Mouse (Mus musculus): ENCODE data around the gene Rae1. TPM values are rescaled to one million over a fixed set of nuclear protein-coding genes. Genes with fewer than 3 reads are reported as not detected.

Gene Rae1
- polyA plus RNA-seq, 1 experiment from 2014 or later, result 118 TPM

GRCm38 (mm10) chr2:173042504-173043162 is 42.7 kb downstream of the Rae1 start:
- no peaks in the 10 kb centered on the region for H3K4me1 ChIP-seq
- H3K4me3 ChIP-seq, result no peak overlapping the region
- H3K9ac ChIP-seq, result no peak overlapping the region
- no peak for ATAC-seq (replicated peaks)
- no peak overlapping the region for H3K27ac ChIP-seq
- no peak overlapping the region for H3K4me2 ChIP-seq
- no peaks in the 10 kb centered on the region for H3K27me3 ChIP-seq (replicated peaks)
- 56% methylated on average over 11 of the region's 11 CpGs for WGBS
- H3K36me3 ChIP-seq (replicated peaks), result no peaks in the 10 kb centered on the region
- no peaks in the 10 kb centered on the region for H3K9me3 ChIP-seq

DNA sequence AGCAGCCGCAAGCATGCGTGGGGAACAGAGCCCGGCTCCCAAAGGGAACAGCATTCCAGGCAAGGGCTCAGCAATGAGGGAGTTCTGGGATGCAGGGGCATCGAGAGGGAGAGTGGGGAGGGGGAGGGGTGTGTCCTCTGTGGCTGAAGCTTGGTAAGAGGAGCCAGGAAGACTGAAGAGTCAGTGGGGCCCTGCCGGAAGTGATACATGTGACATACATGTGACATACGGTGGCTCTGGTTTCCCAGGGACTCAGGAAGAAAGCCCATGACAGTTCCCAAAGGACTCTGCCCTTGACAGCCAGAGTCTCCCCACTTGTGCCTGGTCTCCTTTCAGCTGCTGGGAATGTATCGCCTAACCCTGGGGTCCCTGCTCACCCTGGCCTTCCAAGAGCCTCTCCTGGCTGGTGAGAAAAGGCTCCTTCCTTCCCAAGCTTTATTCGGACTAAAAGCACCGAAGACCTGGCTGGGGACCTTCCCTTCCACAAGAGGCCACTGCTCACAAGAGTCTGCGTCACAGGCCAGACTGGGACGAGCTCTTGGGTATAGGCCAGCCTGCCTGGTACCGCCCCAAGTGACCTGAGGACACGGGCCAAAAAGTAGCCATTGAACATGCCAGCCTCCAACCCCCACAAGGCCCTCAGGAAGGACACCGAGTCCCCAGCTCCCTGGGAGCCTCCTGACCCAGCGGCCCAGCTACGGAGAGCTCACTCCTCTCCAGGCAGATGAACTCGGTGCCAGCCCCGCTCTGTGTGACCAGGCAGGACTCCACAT is 44.5 kb downstream of the Rae1 start:
- no peak for ATAC-seq (replicated peaks)
- 80% methylated on average over 18 of the region's 18 CpGs for WGBS

DNA sequence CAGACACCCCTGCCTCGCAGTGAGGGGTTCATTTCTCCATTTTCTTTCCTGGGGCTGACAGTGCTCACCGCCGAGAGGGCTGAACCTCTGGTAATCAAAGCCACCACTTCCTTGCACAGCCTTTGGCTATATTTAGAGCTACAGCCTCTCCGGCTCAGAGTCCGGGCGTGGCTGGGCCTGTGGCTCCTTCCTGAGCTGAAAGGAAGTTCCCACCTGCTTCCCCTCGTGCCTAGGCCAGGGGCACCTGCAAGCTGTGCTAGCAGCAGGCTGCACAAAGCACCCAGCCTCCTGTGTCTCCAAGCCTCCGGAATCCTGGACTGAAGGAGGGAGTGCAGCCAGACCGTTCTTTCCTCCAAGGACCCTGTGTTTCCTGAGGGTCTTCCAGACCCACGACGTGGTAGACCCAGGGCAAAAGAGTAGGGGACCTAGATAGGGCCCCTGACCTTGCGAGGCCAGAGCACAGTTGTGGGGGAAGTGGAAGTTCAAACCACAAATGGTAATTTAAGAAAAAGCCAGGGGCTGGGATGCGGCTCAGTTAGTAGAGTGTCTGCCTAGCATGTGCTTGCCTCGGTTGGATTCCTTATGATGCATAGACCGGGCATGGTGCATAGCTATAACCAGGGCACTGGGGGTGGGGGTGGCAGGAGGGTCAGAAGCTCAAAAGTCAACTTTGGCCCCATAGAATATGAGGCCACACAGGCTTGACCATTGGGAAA is 46.8 kb downstream of the Rae1 start:
- Histone ChIP-seq H3K4me2 (no peak overlapping the region), H3K4me3 (no peak overlapping the region), H3K4me1 (no peaks in the 10 kb centered on the region), H3K27me3 (replicated peaks) (no peaks in the 10 kb centered on the region), H3K36me3 (replicated peaks) (no peaks in the 10 kb centered on the region), H3K27ac (no peak overlapping the region), H3K9me3 (no peaks in the 10 kb centered on the region), H3K9ac (no peak overlapping the region)
- no peak for ATAC-seq (replicated peaks)
- 75% methylated on average over 15 of the region's 15 CpGs for WGBS

More for the DNA sequence above, 44.5 kb downstream of the Rae1 start:
- Histone ChIP-seq H3K4me1 (no peaks in the 10 kb centered on the region), H3K27me3 (replicated peaks) (no peaks in the 10 kb centered on the region), H3K9ac (no peak overlapping the region), H3K9me3 (no peaks in the 10 kb centered on the region), H3K4me2 (no peak overlapping the region), H3K36me3 (replicated peaks) (no peaks in the 10 kb centered on the region), H3K27ac (no peak overlapping the region), H3K4me3 (no peak overlapping the region)

DNA sequence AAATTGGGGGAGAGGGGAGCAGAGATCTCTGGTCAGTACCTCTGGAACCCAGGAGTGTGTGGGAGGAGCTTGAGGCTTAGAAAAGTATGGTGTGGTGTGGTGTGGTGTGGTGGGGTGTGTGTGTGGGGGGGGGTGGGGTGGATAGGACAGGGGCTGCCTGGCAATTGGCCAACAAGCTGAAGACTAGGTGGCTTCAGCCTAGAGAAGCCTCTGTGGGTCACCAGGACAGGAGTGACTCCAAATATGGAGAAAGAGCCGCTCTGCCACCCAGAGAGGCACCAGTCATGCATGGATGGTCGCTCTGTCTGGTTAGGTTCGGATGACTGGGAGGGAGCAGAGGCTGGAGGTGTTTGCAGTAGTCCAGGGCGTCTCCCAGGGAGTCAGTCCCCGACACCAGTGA is 47.6 kb downstream of the Rae1 start:
- Histone ChIP-seq H3K36me3 (replicated peaks) (no peaks in the 10 kb centered on the region), H3K27me3 (replicated peaks) (no peaks in the 10 kb centered on the region), H3K4me3 (no peak overlapping the region), H3K27ac (no peak overlapping the region), H3K4me2 (no peak overlapping the region), H3K9me3 (no peaks in the 10 kb centered on the region), H3K9ac (no peak overlapping the region), H3K4me1 (no peaks in the 10 kb centered on the region)
- 40% methylated on average over 5 of the region's 5 CpGs for WGBS
- ATAC-seq (replicated peaks), result no peak

DNA sequence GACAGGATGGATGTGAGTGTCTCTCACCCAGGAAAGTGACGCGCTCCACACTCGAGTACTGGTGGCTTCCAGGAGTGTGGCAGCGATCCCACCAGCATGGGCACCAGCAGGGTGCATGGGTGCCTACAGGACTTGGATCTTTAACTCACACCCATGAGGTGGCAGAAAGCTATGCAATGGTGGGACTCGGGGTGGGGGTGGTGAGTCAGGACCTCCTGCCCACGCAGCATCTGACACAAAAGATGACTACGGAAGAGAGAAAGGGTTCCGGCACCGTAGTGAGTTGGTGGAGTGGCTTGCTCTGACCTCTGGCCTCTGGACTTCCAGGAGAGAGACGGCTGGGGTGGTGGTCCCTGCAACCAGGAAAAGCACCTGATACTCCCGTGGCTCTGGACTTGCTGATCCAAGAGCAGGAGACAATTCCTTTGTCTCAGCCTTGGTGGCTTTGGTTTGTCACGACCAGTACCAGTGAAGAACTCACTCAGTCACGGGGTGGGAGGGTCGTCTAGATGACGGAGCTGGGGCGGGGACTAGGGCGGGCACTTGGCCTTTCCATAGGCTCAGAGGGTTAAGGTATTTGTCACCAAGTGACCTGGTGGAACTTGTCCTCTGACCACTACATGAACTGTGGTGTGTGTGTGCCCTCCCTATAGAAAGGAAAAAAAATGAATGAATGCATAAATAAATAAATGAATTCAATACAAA is 48.3 kb downstream of the Rae1 start:
- no peak for ATAC-seq (replicated peaks)
- H3K9me3 ChIP-seq, result no peaks in the 10 kb centered on the region
- no peak overlapping the region for H3K4me2 ChIP-seq
- no peaks in the 10 kb centered on the region for H3K4me1 ChIP-seq
- H3K27ac ChIP-seq, result no peak overlapping the region
- H3K27me3 ChIP-seq (replicated peaks), result no peaks in the 10 kb centered on the region
- no peak overlapping the region for H3K9ac ChIP-seq
- H3K36me3 ChIP-seq (replicated peaks), result no peaks in the 10 kb centered on the region
- WGBS, result 51% methylated on average over 17 of the region's 17 CpGs
- no peak overlapping the region for H3K4me3 ChIP-seq

DNA sequence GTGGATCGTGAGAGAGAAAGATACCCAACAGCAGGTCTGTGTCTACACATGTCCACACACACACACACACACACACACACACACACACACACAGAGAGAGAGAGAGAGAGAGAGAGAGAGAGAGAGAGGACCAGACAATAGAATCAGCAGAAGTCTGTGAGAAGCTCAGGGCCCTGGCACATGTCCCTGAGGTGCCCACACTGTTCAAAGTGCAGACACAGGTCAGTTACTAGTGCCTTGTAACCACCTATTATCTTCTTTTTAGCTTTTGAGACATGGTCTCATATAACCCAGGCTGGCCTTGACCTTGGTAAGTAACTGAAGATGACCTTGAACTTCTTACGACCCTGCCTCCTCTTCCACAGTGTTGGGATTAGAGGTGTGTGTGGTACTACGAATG is 49.3 kb downstream of the Rae1 start:
- 87% methylated on average over 3 of the region's 3 CpGs for WGBS
- no peak for ATAC-seq (replicated peaks)
- no peak overlapping the region for H3K27ac ChIP-seq
- H3K36me3 ChIP-seq (replicated peaks), result no peaks in the 10 kb centered on the region
- no peaks in the 10 kb centered on the region for H3K4me1 ChIP-seq
- H3K9me3 ChIP-seq, result no peaks in the 10 kb centered on the region
- no peaks in the 10 kb centered on the region for H3K27me3 ChIP-seq (replicated peaks)
- no peak overlapping the region for H3K4me2 ChIP-seq
- no peak overlapping the region for H3K9ac ChIP-seq
- no peak overlapping the region for H3K4me3 ChIP-seq

DNA sequence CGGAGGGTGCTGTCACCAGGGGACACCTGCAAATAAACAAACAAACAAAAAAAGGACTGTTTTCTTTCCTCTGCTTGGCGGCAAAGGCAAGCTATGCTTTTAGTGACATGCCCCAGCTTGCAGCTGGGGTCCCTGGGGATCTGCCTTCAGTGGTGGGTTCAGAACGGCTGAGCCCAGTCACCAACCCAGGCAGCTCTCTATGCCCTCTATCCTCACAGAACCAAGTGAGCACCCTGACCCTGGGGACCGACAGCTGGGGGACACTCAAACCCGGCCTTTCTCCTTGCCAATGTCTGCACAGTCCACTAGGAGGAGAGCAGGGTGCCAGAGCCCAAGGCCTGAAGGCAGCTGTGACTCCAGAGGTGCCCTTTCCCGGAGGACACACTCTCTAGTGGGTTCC is 49.9 kb downstream of the Rae1 start:
- ATAC-seq (replicated peaks), result no peak
- WGBS, result 58% methylated on average over 6 of the region's 6 CpGs

GRCm38 (mm10) chr2:173050604-173051382 is 50.9 kb downstream of the Rae1 start:
- Histone ChIP-seq H3K36me3 (replicated peaks) (no peaks in the 10 kb centered on the region), H3K4me2 (no peak overlapping the region), H3K9me3 (no peaks in the 10 kb centered on the region), H3K27ac (no peak overlapping the region), H3K9ac (no peak overlapping the region), H3K27me3 (replicated peaks) (no peaks in the 10 kb centered on the region), H3K4me3 (no peak overlapping the region), H3K4me1 (no peaks in the 10 kb centered on the region)
- WGBS, result 32% methylated on average over 8 of the region's 8 CpGs
- no peak for ATAC-seq (replicated peaks)

More for the DNA sequence above, 49.9 kb downstream of the Rae1 start:
- Histone ChIP-seq H3K4me3 (no peak overlapping the region), H3K4me1 (no peaks in the 10 kb centered on the region), H3K27me3 (replicated peaks) (no peaks in the 10 kb centered on the region), H3K9ac (no peak overlapping the region), H3K27ac (no peak overlapping the region), H3K4me2 (no peak overlapping the region), H3K9me3 (no peaks in the 10 kb centered on the region), H3K36me3 (replicated peaks) (no peaks in the 10 kb centered on the region)

DNA sequence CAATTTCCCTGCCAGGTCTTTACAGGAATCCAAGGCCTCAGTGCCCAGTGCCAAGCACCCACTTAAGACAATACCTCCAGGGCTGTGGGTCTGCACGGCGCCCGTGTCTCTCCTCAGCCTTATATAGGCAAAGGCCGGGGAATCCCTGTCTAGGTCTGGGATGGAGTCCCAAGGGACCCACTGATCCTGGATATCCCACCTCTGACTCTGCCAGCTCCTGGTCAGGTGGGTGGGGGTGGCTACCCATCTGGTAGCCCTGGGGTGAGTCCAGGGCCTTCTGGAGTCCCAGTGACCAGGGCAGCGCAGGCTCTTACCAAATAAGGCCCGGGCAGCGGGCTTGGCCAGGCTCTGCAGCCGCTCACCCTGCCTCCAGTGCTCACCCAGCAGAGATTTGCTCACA is 53.0 kb downstream of the Rae1 start:
- Histone ChIP-seq H3K4me1 (no peaks in the 10 kb centered on the region), H3K4me2 (no peak overlapping the region), H3K36me3 (replicated peaks) (no peaks in the 10 kb centered on the region), H3K4me3 (no peak overlapping the region), H3K9me3 (no peaks in the 10 kb centered on the region), H3K9ac (no peak overlapping the region), H3K27me3 (replicated peaks) (no peaks in the 10 kb centered on the region), H3K27ac (no peak overlapping the region)
- ATAC-seq (replicated peaks), result no peak
- WGBS, result 92% methylated on average over 8 of the region's 8 CpGs

DNA sequence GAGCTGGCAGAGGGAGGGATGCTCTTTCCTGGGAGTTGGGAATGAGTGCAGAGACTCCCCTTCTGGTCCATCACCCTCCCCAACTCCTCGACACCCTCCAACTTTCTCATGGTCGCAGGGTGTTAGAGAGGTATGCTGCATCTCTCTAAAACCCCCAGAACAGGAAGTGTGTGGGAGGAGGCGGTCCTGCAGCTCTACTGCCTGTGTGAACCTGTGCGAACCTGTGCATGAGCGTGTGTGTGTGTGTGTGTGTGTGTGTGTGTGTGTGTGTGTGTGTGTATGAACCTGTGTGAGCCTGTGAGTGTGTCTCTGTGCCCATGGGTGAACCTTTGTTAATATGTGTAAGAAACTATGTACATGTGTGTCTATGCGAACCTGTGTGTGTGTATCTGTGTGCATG is 53.9 kb downstream of the Rae1 start:
- no peak overlapping the region for H3K9ac ChIP-seq
- no peaks in the 10 kb centered on the region for H3K4me1 ChIP-seq
- no peak overlapping the region for H3K4me3 ChIP-seq
- no peak overlapping the region for H3K4me2 ChIP-seq
- 88% methylated on average over 6 of the region's 6 CpGs for WGBS
- H3K27ac ChIP-seq, result no peak overlapping the region
- no peaks in the 10 kb centered on the region for H3K36me3 ChIP-seq (replicated peaks)
- no peaks in the 10 kb centered on the region for H3K27me3 ChIP-seq (replicated peaks)
- ATAC-seq (replicated peaks), result no peak
- H3K9me3 ChIP-seq, result no peaks in the 10 kb centered on the region

- ATAC-seq (replicated peaks), result no peak
- no peaks in the 10 kb centered on the region for H3K4me1 ChIP-seq
- H3K9ac ChIP-seq, result no peak overlapping the region
- no peak overlapping the region for H3K4me3 ChIP-seq
- no peak overlapping the region for H3K4me2 ChIP-seq
- WGBS, result 85% methylated on average over 10 of the region's 10 CpGs
- H3K27me3 ChIP-seq (replicated peaks), result no peaks in the 10 kb centered on the region
- no peak overlapping the region for H3K27ac ChIP-seq
- H3K36me3 ChIP-seq (replicated peaks), result no peaks in the 10 kb centered on the region
- no peaks in the 10 kb centered on the region for H3K9me3 ChIP-seq
Observed at GRCm38 (mm10) chr2:173056303-173056881, 56.5 kb downstream of the Rae1 start.
